In the genomic region with DNA sequence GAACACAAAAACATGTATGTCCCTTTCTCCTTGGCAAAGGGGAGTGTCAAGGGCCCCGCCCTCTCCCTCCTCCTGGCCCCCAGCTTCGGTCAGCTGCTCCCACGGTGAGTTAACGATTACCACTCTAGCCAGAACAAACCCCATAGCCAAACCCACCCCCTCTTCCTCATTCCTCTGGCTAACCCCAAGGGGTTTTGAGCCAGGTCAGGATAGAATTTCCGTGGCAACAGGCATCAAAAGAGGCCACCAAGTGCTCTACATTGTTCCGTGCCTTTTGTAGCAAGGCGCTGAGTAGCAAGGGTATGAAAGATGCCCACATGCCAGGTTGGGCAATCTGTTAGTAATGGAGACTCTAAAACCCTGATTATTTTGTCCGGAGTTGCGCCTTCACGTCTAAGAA, we compare ENCODE assay signal across 8 mouse cellular contexts. TPM values are rescaled to one million over a fixed set of nuclear protein-coding genes. Genes with fewer than 3 reads are reported as not detected.
DNase-seq lines count a peak whose midpoint lies in the region; ATAC-seq lines count a peak whose summit lies in the region.

No protein-coding gene starts in this region.

- H3K27ac ChIP-seq in heart, embryonic 10.5 days: peak overlapping the region; percentile 100
- H3K27ac ChIP-seq in lung, embryonic 15.5 days: peak overlapping the region; percentile 98
- peak overlapping the region; percentile 99 for H3K27ac ChIP-seq in stomach, embryonic 16.5 days (ENCODE audit: low read length)

- peaks cover 63% of the 10 kb centered on the region for H3K4me1 ChIP-seq in heart, embryonic 10.5 days
- peaks cover 49% of the 10 kb centered on the region for H3K4me1 ChIP-seq in lung, embryonic 15.5 days
- H3K4me1 ChIP-seq in stomach, embryonic 16.5 days (ENCODE audit: control insufficient read depth, insufficient read depth, low read length): peaks cover 31% of the 10 kb centered on the region

- no peak for ATAC-seq in lung, embryonic 15.5 days (ENCODE audit: borderline replicate concordance, extremely low read depth, low FRiP score, low TSS enrichment)
- no peak for ATAC-seq in stomach, embryonic 16.5 days (ENCODE audit: insufficient read depth, low FRiP score)

- DNase-seq in cerebellum, postnatal 10 days: peak; percentile 43 to 51
- no peak for DNase-seq in cerebellum, adult 18-20 months
- peak; percentile 8 for DNase-seq in embryo, embryonic 11.5 days (ENCODE audit: low read depth, low spot score)
- DNase-seq in heart, embryonic 10.5 days (ENCODE audit: low spot score): no peak
- peak; percentile 95 for DNase-seq in kidney, adult 9 months
- DNase-seq in natural killer cell, adult 2 months (ENCODE audit: low spot score in 2 of 2): no peak

- no peaks in the 10 kb centered on the region for H3K9me3 ChIP-seq in heart, embryonic 10.5 days
- no peaks in the 10 kb centered on the region for H3K9me3 ChIP-seq in lung, embryonic 15.5 days
- no peaks in the 10 kb centered on the region for H3K9me3 ChIP-seq in stomach, embryonic 16.5 days (replicated peaks; ENCODE audit: control insufficient read depth, low read length)

- H3K4me3 ChIP-seq in heart, embryonic 10.5 days: peak overlapping the region; percentile 99
- H3K4me3 ChIP-seq in lung, embryonic 15.5 days: peak overlapping the region; percentile 60
- H3K4me3 ChIP-seq in stomach, embryonic 16.5 days (replicated peaks; ENCODE audit: low read length): peak overlapping the region; percentile 81

- peak overlapping the region; percentile 78 for H3K9ac ChIP-seq in lung, embryonic 15.5 days
- H3K9ac ChIP-seq in stomach, embryonic 16.5 days (ENCODE audit: low read length): peak overlapping the region; percentile 89

- 15% methylated on average over 10 of the region's 10 CpGs for WGBS in heart, embryonic 10.5 days
- 4% methylated on average over 10 of the region's 10 CpGs for WGBS in lung, embryonic 15.5 days
- WGBS in stomach, embryonic 16.5 days: 8% methylated on average over 10 of the region's 10 CpGs

- H3K27me3 ChIP-seq in heart, embryonic 10.5 days (ENCODE audit: insufficient read depth, poor library complexity, severe bottlenecking): no peaks in the 10 kb centered on the region
- no peaks in the 10 kb centered on the region for H3K27me3 ChIP-seq in lung, embryonic 15.5 days
- H3K27me3 ChIP-seq in stomach, embryonic 16.5 days (ENCODE audit: control insufficient read depth, insufficient read depth, low read length): no peaks in the 10 kb centered on the region

- peaks cover 23% of the 10 kb centered on the region for H3K36me3 ChIP-seq in heart, embryonic 10.5 days
- H3K36me3 ChIP-seq in lung, embryonic 15.5 days: 0 out of 2 replicates have a peak, but pooled peaks cover 6% of the 10 kb centered on the region
- H3K36me3 ChIP-seq in stomach, embryonic 16.5 days (ENCODE audit: control insufficient read depth, insufficient read depth, low read length): no peaks in the 10 kb centered on the region; the same call in 1 of the 2 replicates

- peak overlapping the region; percentile 64 for H3K4me2 ChIP-seq in lung, embryonic 15.5 days
- peak overlapping the region; percentile 96 for H3K4me2 ChIP-seq in stomach, embryonic 16.5 days (ENCODE audit: low read depth, low read length)

RNA-seq across cellular contexts. Expression of a gene that starts 1.2 kb away (rescaled TPM):
- 830 and 1,266 TPM in 2 replicates for polyA plus RNA-seq in heart, embryonic 10.5 days (2016; fragmentation: Nextera tagmentation; extraction: Ambion mirVana)
- polyA plus RNA-seq in lung, embryonic 15.5 days (2015; fragmentation: Nextera tagmentation; extraction: Ambion mirVana): 690 and 692 TPM in 2 replicates
- 606 and 633 TPM in 2 replicates for polyA plus RNA-seq in stomach, embryonic 16.5 days (2015; fragmentation: Nextera tagmentation; extraction: Ambion mirVana)

Comparison
In these comparisons a context has a peak if more than half of its experiments do, and no peak if none do; other contexts are left out.
1. DNase-seq: peak in cerebellum, postnatal 10 days (2 of 2), embryo, embryonic 11.5 days (single experiment) and kidney, adult 9 months (single experiment); none in cerebellum, adult 18-20 months (0 of 2), heart, embryonic 10.5 days (single experiment) and natural killer cell, adult 2 months (0 of 2).
2. Peak in every context shown above with its lines, with median percentiles within 50 percentile points of each other: H3K27ac ChIP-seq and H3K4me3 ChIP-seq.